Mouse (Mus musculus) embryonic fibroblast, embryonic 13.5 days (primary cell): ENCODE data around the gene Ptpn7.

ENCODE experiments used
- CTCF ChIP-seq: IDR thresholded peaks from 2 replicates; pipeline ENCODE4 v1.5.1; 2011; ENCODE audit warnings: mild to moderate bottlenecking, control low read depth, low read length, moderate library complexity, borderline replicate concordance; ENCODE audit not compliant: insufficient read depth
- POLR2A ChIP-seq: IDR thresholded peaks from 2 replicates; pipeline ENCODE4 v1.6.1; 2011; ENCODE audit warnings: low read depth, mild to moderate bottlenecking, control low read depth, low read length, moderate library complexity

- TF ChIP-seq CTCF: no peak
- TF ChIP-seq POLR2A: no peak
Observed at GRCm38 (mm10) chr1:135148476-135148875, 16.0 kb downstream of the Ptpn7 start.
